Mouse (Mus musculus): ENCODE results near the gene Olfr545. TPM values are rescaled to one million over a fixed set of nuclear protein-coding genes. Genes with fewer than 3 reads are reported as not detected.

The Olfr545 gene
- total RNA-seq, 2 experiments from 2014 or later: not detected

DNA sequence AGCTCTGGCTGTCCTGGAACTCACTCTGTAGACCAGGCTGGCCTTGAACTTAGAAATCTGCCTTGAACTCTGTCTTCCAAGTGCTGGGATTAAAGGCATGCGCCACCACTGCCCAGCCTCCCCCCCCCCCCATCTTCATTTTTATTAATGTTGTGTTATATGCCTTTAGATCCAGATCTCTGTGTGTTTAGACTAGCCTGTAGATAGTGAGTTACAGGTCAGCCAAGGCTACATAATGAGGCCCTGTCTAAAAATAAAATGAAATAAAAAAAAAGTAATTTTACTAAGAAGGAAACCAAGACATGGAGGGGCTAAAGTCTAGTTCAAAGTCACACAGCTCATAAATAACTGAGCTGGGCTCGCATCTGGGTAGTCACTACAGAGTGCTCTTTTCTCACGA is 20.4 kb downstream of the Olfr545 start:
- no peak for DNase-seq

DNA sequence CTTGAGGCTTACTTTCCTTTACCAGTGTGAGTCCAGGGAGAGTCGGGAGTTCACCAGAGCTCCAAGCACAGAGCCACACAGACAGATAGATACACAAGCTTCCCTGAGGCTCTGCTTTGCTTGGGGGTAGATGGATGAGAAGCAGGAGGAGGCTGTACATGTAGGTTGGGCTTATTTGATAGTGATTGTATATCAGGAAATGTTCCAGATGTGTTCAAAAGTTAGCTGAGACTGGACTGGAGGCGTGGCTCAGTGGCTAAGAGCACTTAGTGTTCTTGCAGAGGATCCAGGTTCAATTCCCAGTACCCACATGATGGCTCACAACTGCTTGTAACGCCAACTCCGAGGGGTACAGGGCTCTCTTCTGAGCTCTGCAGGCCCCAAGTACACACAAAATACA is 20.9 kb downstream of the Olfr545 start:
- DNase-seq: no peak

GRCm38 (mm10) chr7:102477377-102477776 is 22.0 kb downstream of the Olfr545 start:
- no peak for DNase-seq

DNA sequence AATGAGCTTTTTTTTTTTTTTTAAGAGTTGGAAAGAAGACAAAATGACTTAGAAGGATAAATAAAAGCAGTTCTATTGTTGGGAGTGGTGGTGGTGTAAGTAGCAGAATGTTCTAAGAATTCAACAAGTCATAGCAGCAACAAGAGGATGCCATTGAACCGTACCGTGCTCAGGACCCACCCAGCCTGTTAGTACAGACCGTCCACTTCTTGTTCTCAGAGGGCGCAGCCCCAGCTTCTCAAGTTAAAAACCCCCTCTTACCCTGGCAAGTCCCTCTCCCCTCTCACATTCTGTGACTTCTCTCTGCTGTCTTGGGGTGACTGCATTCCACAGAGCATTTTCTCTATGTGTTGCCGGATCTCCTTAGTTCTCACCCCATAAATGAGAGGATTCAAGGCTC is 22.8 kb downstream of the Olfr545 start:
- no peak for DNase-seq

- no peak for DNase-seq
Observed at GRCm38 (mm10) chr7:102472675-102473074, 26.7 kb downstream of the Olfr545 start.

DNA sequence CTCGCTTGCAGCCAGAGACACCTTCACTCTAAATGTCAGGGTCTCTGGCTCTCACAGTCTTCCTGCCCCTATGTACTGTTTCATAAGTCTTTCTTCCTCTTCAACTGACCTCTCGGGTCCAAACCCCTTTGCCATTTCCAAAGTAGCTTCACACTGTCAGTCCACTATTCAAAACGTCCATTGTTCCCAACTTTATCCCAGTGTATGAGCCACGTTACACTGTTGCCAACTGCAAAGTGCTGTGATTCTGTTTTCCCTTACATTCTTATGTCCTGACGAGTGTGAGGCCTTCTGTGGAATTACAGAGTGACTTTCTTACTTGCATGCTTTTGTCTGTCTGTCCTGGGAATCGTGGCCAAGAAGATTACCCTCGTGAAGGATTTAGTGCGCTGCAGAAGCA is 31.8 kb downstream of the Olfr545 start:
- DNase-seq: no peak

DNA sequence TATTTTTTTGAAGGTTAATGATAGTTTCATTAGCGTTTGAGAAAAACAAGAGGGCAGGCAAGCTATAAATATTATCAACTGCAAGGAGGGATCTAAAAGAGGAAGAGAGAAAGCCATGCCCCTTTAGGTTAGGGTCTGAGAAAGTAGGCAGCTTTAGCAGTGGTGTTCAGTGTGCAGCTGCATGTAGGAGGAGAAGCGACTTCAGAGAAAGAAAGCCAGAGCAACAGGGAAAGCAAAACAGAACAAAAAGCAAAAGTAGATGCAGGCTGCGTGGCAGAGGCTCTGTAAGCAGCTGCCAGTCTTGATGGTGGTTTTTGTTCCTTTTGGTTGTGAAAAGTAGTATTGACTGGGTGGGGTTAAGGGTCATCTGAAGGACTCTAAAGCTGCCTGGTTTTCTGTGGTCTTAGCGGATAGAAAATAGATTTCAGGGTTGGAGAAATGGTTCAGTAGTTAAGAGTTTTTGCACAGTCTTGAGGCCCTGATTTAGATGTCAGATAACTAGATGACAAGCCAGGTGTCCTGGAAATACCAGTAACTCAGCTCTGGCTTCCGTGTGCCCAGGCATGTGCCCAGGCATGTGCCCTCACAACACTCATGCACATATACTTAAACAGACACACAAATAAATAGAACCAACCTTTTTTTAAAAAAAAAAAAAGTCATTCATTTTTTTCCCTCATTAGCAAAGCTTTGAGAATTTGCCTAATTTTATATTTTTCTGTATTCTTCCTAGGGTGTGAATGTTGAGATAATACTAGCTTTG is 40.6 kb downstream of the Olfr545 start:
- DNase-seq: no peak

GRCm38 (mm10) chr7:102446438-102446837 is 52.9 kb downstream of the Olfr545 start:
- DNase-seq: no peak

GRCm38 (mm10) chr7:102444301-102444700 is 55.1 kb downstream of the Olfr545 start:
- DNase-seq: no peak

GRCm38 (mm10) chr7:102442432-102442831 is 56.9 kb downstream of the Olfr545 start:
- DNase-seq: no peak

GRCm38 (mm10) chr7:102441657-102442391 is 57.5 kb downstream of the Olfr545 start, which contains the start of gene Rrm1:
TSS of gene Rrm1 (plus strand) at chr7:102441695.
- DNase-seq: peak; percentile 87

Other genes starting within 250 kb of the Olfr545 start
- 10 to 100 TPM; 23.9 to 30.1 TPM for gene Rhog, start 243.5 kb downstream of the Olfr545 start, total RNA-seq (2021)
- 100 to 1,000 TPM; 219 to 233 TPM for gene Stim1, start 231.8 kb downstream of the Olfr545 start, total RNA-seq (2021)
- gene Rrm1, start 57.9 kb downstream of the Olfr545 start, total RNA-seq (2021): 10 to 100 TPM; 25.5 to 30.0 TPM
- gene Olfr543, start 17.9 kb downstream of the Olfr545 start, total RNA-seq (2021): not detected
- gene Olfr544, start 11.3 kb downstream of the Olfr545 start, total RNA-seq (2021): not detected
- not detected for gene Olfr547, start 35.2 kb upstream of the Olfr545 start, total RNA-seq (2021)
- gene Olfr548-ps1, start 41.3 kb upstream of the Olfr545 start, total RNA-seq (2021): not detected
- not detected for gene Olfr549, start 50.3 kb upstream of the Olfr545 start, total RNA-seq (2021)
- 1 to 10 TPM; 4.4 to 4.6 TPM for gene Trim21, start 65.9 kb upstream of the Olfr545 start, total RNA-seq (2021)
- gene Olfr550, start 71.9 kb upstream of the Olfr545 start, total RNA-seq (2021): under 1 TPM; 0.09 TPM
- not detected for gene Olfr551, start 92.3 kb upstream of the Olfr545 start, total RNA-seq (2021)
- under 1 TPM in 1 of 2 experiments, not detected in 1; 0.07 TPM for gene Olfr552, start 98.2 kb upstream of the Olfr545 start, total RNA-seq (2021)
- gene Olfr553, start 118.6 kb upstream of the Olfr545 start, total RNA-seq (2021): not detected
- gene Olfr554, start 138.9 kb upstream of the Olfr545 start, total RNA-seq (2021): not detected
- gene Olfr555, start 159.2 kb upstream of the Olfr545 start, total RNA-seq (2021): not detected
- gene Olfr556, start 165.3 kb upstream of the Olfr545 start, total RNA-seq (2021): not detected
- 1 to 10 TPM; 4.7 to 6.6 TPM for gene Trim68, start 187.8 kb upstream of the Olfr545 start, total RNA-seq (2021)
- gene Olfr557, start 196.3 kb upstream of the Olfr545 start, total RNA-seq (2021): not detected
- gene Olfr558, start 202.6 kb upstream of the Olfr545 start, total RNA-seq (2021): 1 to 10 TPM; 3.4 to 3.8 TPM
- gene Olfr33, start 219.5 kb upstream of the Olfr545 start, total RNA-seq (2021): not detected
- not detected for gene Olfr559, start 227.9 kb upstream of the Olfr545 start, total RNA-seq (2021)